Mouse (Mus musculus) T-helper 2 cell (primary cell): ENCODE measurements around the gene Manbal.

ENCODE experiments used
- in situ Hi-C: fragments of 300-600 bp; cut with MboI, MseI; formaldehyde crosslinking; loops from one replicate; pipeline ENCODE4 v1.15.1; 2025; ENCODE audit warnings: high pct_unique_total_duplicates

The Manbal gene

GRCm38 (mm10) chr2:157367184-157367893 is at the start of gene Manbal:
Gene Manbal (plus strand): TSS chr2:157367594.
- in situ Hi-C loops = no loop called here

GRCm38 (mm10) chr2:157320135-157320534 is 47.3 kb upstream of the Manbal start:
- in situ Hi-C loops = no loop called here

- in situ Hi-C loops = no loop called here
Measured at GRCm38 (mm10) chr2:157320886-157321285, 46.5 kb upstream of the Manbal start.

GRCm38 (mm10) chr2:157322029-157322766 is 45.2 kb upstream of the Manbal start:
- in situ Hi-C loops = no loop called here

- in situ Hi-C loops = no loop called here
Measured at GRCm38 (mm10) chr2:157325238-157325637, 42.2 kb upstream of the Manbal start.

GRCm38 (mm10) chr2:157328106-157328505 is 39.3 kb upstream of the Manbal start:
- in situ Hi-C loops = no loop called here

- in situ Hi-C loops = no loop called here
Measured at GRCm38 (mm10) chr2:157328570-157328969, 38.8 kb upstream of the Manbal start.

GRCm38 (mm10) chr2:157332059-157332458 is 35.3 kb upstream of the Manbal start:
- in situ Hi-C loops = no loop called here

- in situ Hi-C loops = no loop called here
Measured at GRCm38 (mm10) chr2:157338663-157339062, 28.7 kb upstream of the Manbal start.

- in situ Hi-C loops = no loop called here
Measured at GRCm38 (mm10) chr2:157339532-157339931, 27.9 kb upstream of the Manbal start.

- in situ Hi-C loops = loop anchor here (5.0 kb wide), 2 partner anchors 127 to 232 kb away; partner anchors contain the start of gene Blcap
Measured at GRCm38 (mm10) chr2:157340221-157340741, 27.1 kb upstream of the Manbal start.

GRCm38 (mm10) chr2:157341554-157342270 is 25.7 kb upstream of the Manbal start:
- in situ Hi-C loops = loop anchor here (5.0 kb wide), 2 partner anchors 126 to 231 kb away; partner anchors contain the start of gene Blcap

GRCm38 (mm10) chr2:157342328-157342926 is 25.0 kb upstream of the Manbal start:
- in situ Hi-C loops = loop anchor here (5.0 kb wide), 2 partner anchors 125 to 230 kb away; partner anchors contain the start of gene Blcap

GRCm38 (mm10) chr2:157343337-157343736 is 24.1 kb upstream of the Manbal start:
- in situ Hi-C loops = loop anchor here (5.0 kb wide), 2 partner anchors 124 to 229 kb away; partner anchors contain the start of gene Blcap

- in situ Hi-C loops = no loop called here
Measured at GRCm38 (mm10) chr2:157347361-157348159, 19.8 kb upstream of the Manbal start, which contains the start of gene Ghrh. Gene Ghrh (minus strand): TSS chr2:157347506.

GRCm38 (mm10) chr2:157349121-157349778 is 18.1 kb upstream of the Manbal start:
- in situ Hi-C loops = no loop called here

GRCm38 (mm10) chr2:157353183-157353582 is 14.2 kb upstream of the Manbal start:
- in situ Hi-C loops = no loop called here

- in situ Hi-C loops = no loop called here
Measured at GRCm38 (mm10) chr2:157354106-157354505, 13.3 kb upstream of the Manbal start.

GRCm38 (mm10) chr2:157360028-157360427 is 7.4 kb upstream of the Manbal start:
- in situ Hi-C loops = no loop called here

- in situ Hi-C loops = no loop called here
Measured at GRCm38 (mm10) chr2:157363031-157363430, 4.4 kb upstream of the Manbal start.
